Mouse (Mus musculus) myocyte (in vitro differentiated cells): ENCODE measurements around the gene Epas1.

Experiments used
- CEBPB ChIP-seq: IDR thresholded peaks from 2 replicates; pipeline ENCODE4 v1.6.1; 2011; ENCODE audit warnings: mild to moderate bottlenecking, moderate library complexity; ENCODE audit not compliant: poor library complexity, insufficient read depth, severe bottlenecking
- E2F4 ChIP-seq: IDR thresholded peaks from one replicate; pipeline ENCODE4 v1.6.1; 2011; ENCODE audit warnings: mild to moderate bottlenecking, control low read depth, moderate library complexity; ENCODE audit not compliant: insufficient read depth
- MAX ChIP-seq: IDR thresholded peaks from one replicate; pipeline ENCODE4 v1.6.1; 2011; ENCODE audit warnings: low read depth, mild to moderate bottlenecking, control low read depth
- MYOG ChIP-seq, 3 experiments: IDR thresholded peaks; one replicate each; pipeline ENCODE4 v1.6.1; 2011; ENCODE audit warnings: control low read depth in 2 of 3, low read depth in 2 of 3, mild to moderate bottlenecking in 2 of 3; ENCODE audit not compliant: insufficient read length in 2 of 3, control insufficient read depth in 1 of 3, insufficient read depth in 1 of 3
- POLR2A ChIP-seq: IDR thresholded peaks from one replicate; pipeline ENCODE4 v1.6.1; 2011; ENCODE audit warnings: low read depth, mild to moderate bottlenecking, control low read depth, moderate library complexity; ENCODE audit not compliant: insufficient read length
- POLR2AphosphoS2 ChIP-seq: IDR thresholded peaks from one replicate; pipeline ENCODE4 v1.6.1; 2011; ENCODE audit warnings: low read depth, control low read depth; ENCODE audit not compliant: insufficient read length
- REST ChIP-seq: IDR thresholded peaks from one replicate; pipeline ENCODE4 v1.6.1; 2011; ENCODE audit warnings: mild to moderate bottlenecking, control low read depth, moderate library complexity; ENCODE audit not compliant: insufficient read depth, insufficient read length
- SRF ChIP-seq: IDR thresholded peaks from one replicate; pipeline ENCODE4 v1.6.1; 2011; ENCODE audit warnings: low read depth; ENCODE audit not compliant: control insufficient read depth, insufficient read length
- TCF12 ChIP-seq: IDR thresholded peaks from one replicate; pipeline ENCODE4 v1.6.1; 2011; ENCODE audit warnings: mild to moderate bottlenecking, control low read depth; ENCODE audit not compliant: poor library complexity, insufficient read depth, severe bottlenecking
- TCF3 ChIP-seq: IDR thresholded peaks from one replicate; pipeline ENCODE4 v1.6.1; 2011; ENCODE audit warnings: low read depth, control low read depth; ENCODE audit not compliant: insufficient read length
- USF1 ChIP-seq: IDR thresholded peaks from one replicate; pipeline ENCODE4 v1.6.1; 2011; ENCODE audit warnings: low read depth, mild to moderate bottlenecking, control low read depth, moderate library complexity

DNA sequence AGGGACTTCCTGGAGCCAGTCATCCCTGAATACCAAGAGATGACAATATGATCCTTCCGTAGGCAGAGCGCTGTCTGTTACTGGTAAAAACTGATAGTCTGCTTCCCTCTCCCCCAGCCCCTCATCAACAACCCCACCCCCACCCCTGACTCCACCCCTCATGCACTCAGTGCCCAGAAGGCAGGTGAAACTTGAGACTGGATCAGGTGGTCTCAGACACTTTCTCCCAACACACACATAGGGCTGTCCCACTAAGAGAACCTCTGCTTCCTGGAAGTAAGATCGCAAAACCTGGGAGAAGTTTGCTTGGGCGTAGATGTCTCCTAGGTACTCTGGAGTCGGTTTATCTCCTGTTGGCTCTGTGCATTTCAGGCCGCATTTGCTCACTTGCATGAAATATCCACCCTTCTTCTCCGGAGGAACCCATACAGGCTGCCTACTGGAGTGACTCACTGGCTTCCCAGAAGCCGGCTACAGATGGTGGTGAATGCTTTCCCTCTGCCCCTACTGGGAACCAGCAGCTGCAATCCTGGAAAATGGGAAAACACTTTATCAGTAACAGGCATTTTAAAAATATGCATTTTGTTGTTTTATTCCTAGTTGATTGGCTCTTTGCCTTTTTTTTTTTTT, 28.6 kb upstream of the Epas1 start:
- TF ChIP-seq USF1 (no peak), POLR2A (no peak), MAX (no peak), POLR2AphosphoS2 (no peak), TCF12 (no peak), CEBPB (no peak), SRF (no peak), E2F4 (no peak), MYOG (IDR thresholded peaks at IDR 0.05; ENCODE audit: control insufficient read depth in 1 of 3, insufficient read depth in 1 of 3, insufficient read length in 2 of 3, low read depth in 2 of 3) (no peak), REST (no peak), TCF3 (no peak)
